Mouse (Mus musculus) small intestine, adult 2 months (tissue): ENCODE data around the gene Sobp.

Source experiments
- CTCF ChIP-seq: fragments of 200-500 bp; IDR thresholded peaks from 2 replicates; pipeline ENCODE4 v1.5.1; 2012; ENCODE audit warnings: low read depth, mild to moderate bottlenecking, control low read depth, inconsistent platforms, low read length, moderate library complexity, mixed read lengths; ENCODE audit not compliant: insufficient replicate concordance, insufficient read length; ENCODE audit errors: extremely low read depth
- POLR2A ChIP-seq: fragments of 200-500 bp; IDR thresholded peaks from 2 replicates; pipeline ENCODE4 v1.6.1; 2012; ENCODE audit warnings: low read depth, mild to moderate bottlenecking, control low read depth, inconsistent platforms, low read length, moderate library complexity

DNA sequence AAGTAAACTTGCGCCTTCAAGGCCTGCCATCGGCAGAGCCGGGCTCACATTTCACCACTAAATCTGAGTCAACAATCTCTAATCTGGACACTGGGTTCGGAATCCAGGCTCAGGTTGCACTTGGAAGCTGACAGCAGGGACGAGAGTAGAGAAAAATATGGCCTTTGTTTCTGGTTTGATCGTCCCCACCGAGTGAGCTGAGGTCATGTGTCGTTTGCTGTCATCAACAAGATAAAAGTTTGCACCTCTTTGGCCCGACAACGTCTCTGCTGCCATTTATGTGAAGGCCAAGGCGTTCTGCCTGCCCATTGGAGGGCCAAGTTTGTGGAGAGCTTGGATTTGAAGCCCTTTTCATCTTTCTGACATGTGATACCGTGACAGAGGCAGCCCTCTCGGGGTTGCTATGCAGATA lies 178.8 kb downstream of the Sobp start:
- TF ChIP-seq CTCF: no peak
- TF ChIP-seq POLR2A: no peak
